In the genomic region with DNA sequence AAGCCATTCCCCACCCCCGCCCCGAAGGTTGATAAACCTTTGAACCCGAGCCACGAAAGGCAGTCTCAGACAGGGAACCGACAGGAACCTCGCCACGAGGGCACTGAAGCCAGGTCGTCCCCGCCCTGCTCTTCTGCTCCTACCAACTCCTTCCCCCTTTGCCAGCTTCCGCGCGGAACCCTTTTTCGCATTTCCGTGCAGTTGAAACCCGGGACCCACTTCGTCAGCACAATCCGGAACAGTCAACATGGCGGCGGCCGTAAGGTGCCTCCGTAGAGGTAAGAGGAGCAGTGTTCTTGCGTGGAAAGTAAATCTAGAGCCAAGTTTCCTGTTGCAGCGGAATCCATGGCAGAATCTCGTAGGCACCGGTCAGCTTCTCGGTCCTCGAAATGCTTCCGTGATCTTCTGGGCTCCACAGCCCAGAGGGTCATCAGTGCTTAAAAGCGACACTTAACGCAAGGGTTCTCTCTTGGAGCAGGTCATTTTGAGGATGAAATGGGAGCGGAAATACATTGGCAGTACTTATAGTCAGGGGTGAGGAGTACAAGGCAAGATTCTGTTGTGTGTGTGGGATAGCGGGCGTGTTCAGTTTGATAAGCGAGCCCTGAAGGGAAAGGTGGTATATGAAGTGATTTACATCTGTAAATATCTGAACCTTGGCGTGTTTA, we compare ENCODE assay signal across 8 mouse cellular contexts. TPM values are rescaled to one million over a fixed set of nuclear protein-coding genes. Genes with fewer than 3 reads are reported as not detected.
DNase-seq lines count a peak whose midpoint lies in the region; ATAC-seq lines count a peak whose summit lies in the region.

No protein-coding gene starts in this region.

- peak overlapping the region; percentile 93 for H3K4me3 ChIP-seq in brown adipose tissue, adult 24 weeks (ENCODE audit: insufficient read depth, low read depth, low read length)
- H3K4me3 ChIP-seq in heart, embryonic 13.5 days = peak overlapping the region; percentile 96
- H3K4me3 ChIP-seq in liver, embryonic 12.5 days = peak overlapping the region; percentile 86
- peak overlapping the region; percentile 86 for H3K4me3 ChIP-seq in stomach, embryonic 15.5 days (replicated peaks)

- peak overlapping the region; percentile 89 for H3K4me2 ChIP-seq in heart, embryonic 13.5 days
- peak overlapping the region; percentile 86 for H3K4me2 ChIP-seq in liver, embryonic 12.5 days
- H3K4me2 ChIP-seq in stomach, embryonic 15.5 days = peak overlapping the region; percentile 64

- peak; percentile 96 for DNase-seq in CD4-positive, CD25-positive, alpha-beta regulatory T cell, adult 2 months (ENCODE audit: low read depth, low spot score)
- DNase-seq in fat pad, adult 2 months (ENCODE audit: extremely low read depth, low read depth, low spot score) = peak; percentile 50
- peak; percentile 94 for DNase-seq in kidney, postnatal 10 days
- DNase-seq in natural killer cell, adult 2 months (ENCODE audit: low spot score in 2 of 2) = peak; percentile 90 to 94

- peak overlapping the region; percentile 92 for H3K9ac ChIP-seq in heart, embryonic 13.5 days
- H3K9ac ChIP-seq in liver, embryonic 12.5 days = peak overlapping the region; percentile 82
- H3K9ac ChIP-seq in stomach, embryonic 15.5 days = peak overlapping the region; percentile 51

- H3K9me3 ChIP-seq in heart, embryonic 13.5 days = no peaks in the 10 kb centered on the region
- no peaks in the 10 kb centered on the region for H3K9me3 ChIP-seq in liver, embryonic 12.5 days (replicated peaks)
- H3K9me3 ChIP-seq in stomach, embryonic 15.5 days = no peaks in the 10 kb centered on the region

- H3K27me3 ChIP-seq in heart, embryonic 13.5 days (replicated peaks) = no peaks in the 10 kb centered on the region
- H3K27me3 ChIP-seq in liver, embryonic 12.5 days (replicated peaks) = no peaks in the 10 kb centered on the region
- no peaks in the 10 kb centered on the region for H3K27me3 ChIP-seq in stomach, embryonic 15.5 days (replicated peaks)

- H3K36me3 ChIP-seq in heart, embryonic 13.5 days = peaks cover 22% of the 10 kb centered on the region
- peaks cover 14% of the 10 kb centered on the region for H3K36me3 ChIP-seq in liver, embryonic 12.5 days
- 0 out of 2 replicates have a peak, but pooled peaks cover 4% of the 10 kb centered on the region for H3K36me3 ChIP-seq in stomach, embryonic 15.5 days

- peak; percentile 74; the same call in 1 of the 2 replicates for ATAC-seq in heart, embryonic 13.5 days (ENCODE audit: extremely low read depth, insufficient number of reproducible peaks, low FRiP score, low TSS enrichment)
- peak; percentile 96 for ATAC-seq in liver, embryonic 12.5 days
- ATAC-seq in stomach, embryonic 15.5 days (ENCODE audit: insufficient read depth, low FRiP score, low read depth) = peak; percentile 96

- peak overlapping the region; percentile 80 for H3K27ac ChIP-seq in brown adipose tissue, adult 24 weeks (replicated peaks; ENCODE audit: low read depth, low read length)
- H3K27ac ChIP-seq in heart, embryonic 13.5 days (replicated peaks) = peak overlapping the region; percentile 74
- H3K27ac ChIP-seq in liver, embryonic 12.5 days = peak overlapping the region; percentile 84
- peak overlapping the region; percentile 90 for H3K27ac ChIP-seq in stomach, embryonic 15.5 days

- H3K4me1 ChIP-seq in brown adipose tissue, adult 24 weeks (ENCODE audit: control insufficient read depth, insufficient read depth, insufficient read length, low read length) = peaks cover 3% of the 10 kb centered on the region
- H3K4me1 ChIP-seq in heart, embryonic 13.5 days = peaks cover 30% of the 10 kb centered on the region
- H3K4me1 ChIP-seq in liver, embryonic 12.5 days = peaks cover 23% of the 10 kb centered on the region
- H3K4me1 ChIP-seq in stomach, embryonic 15.5 days = peaks cover 7% of the 10 kb centered on the region

- WGBS in heart, embryonic 13.5 days = under 1% methylated on average over 35 of the region's 35 CpGs
- under 1% methylated on average over 35 of the region's 35 CpGs for WGBS in liver, embryonic 12.5 days (ENCODE audit: insufficient replicate concordance)
- WGBS in stomach, embryonic 15.5 days = under 1% methylated on average over 35 of the region's 35 CpGs

RNA-seq across cellular contexts. Expression of gene Mrpl1, which starts 0.8 kb away (rescaled TPM):
- polyA plus RNA-seq in brown adipose tissue, adult 24 weeks (2012; ENCODE audit: insufficient read depth, insufficient read length, missing spikeins) = 36.1 and 36.6 TPM in 2 replicates
- 18.7 and 20.4 TPM in 2 replicates for polyA plus RNA-seq in heart, embryonic 13.5 days (2015; fragmentation: Nextera tagmentation; extraction: Ambion mirVana)
- 22.3 and 23.6 TPM in 2 replicates for polyA plus RNA-seq in liver, embryonic 12.5 days (2016; fragmentation: Nextera tagmentation; extraction: Ambion mirVana)
- 21.4 and 24.1 TPM in 2 replicates for polyA plus RNA-seq in stomach, embryonic 15.5 days (2015; fragmentation: Nextera tagmentation; extraction: Ambion mirVana)

RNA-seq across cellular contexts. Expression of gene Cnot6l, which starts 46.1 kb away (rescaled TPM):
- 8.9 and 11.8 TPM in 2 replicates for polyA plus RNA-seq in brown adipose tissue, adult 24 weeks (2012; ENCODE audit: insufficient read depth, insufficient read length, missing spikeins)
- polyA plus RNA-seq in heart, embryonic 13.5 days (2015; fragmentation: Nextera tagmentation; extraction: Ambion mirVana) = 11.5 and 13.3 TPM in 2 replicates
- 9.1 and 12.1 TPM in 2 replicates for polyA plus RNA-seq in liver, embryonic 12.5 days (2016; fragmentation: Nextera tagmentation; extraction: Ambion mirVana)
- polyA plus RNA-seq in stomach, embryonic 15.5 days (2015; fragmentation: Nextera tagmentation; extraction: Ambion mirVana) = 25.7 and 28.3 TPM in 2 replicates

Comparison
In these comparisons a context has a peak if more than half of its experiments do, and no peak if none do; other contexts are left out.
1. Peak in every context shown above with its lines: DNase-seq, ATAC-seq, H3K4me3 ChIP-seq and H3K27ac ChIP-seq.